Mouse (Mus musculus) right cerebral cortex, postnatal 36 days (tissue): Measurements from ENCODE around the gene Lsmem1.

Experiments used
- DNase-seq, 2 experiments: peaks; one replicate each; pipeline ENCODE4 v3.0.0; 2022; ENCODE audit warnings: low spot score in 2 of 2, mixed read lengths in 1 of 2

Gene Lsmem1

DNA sequence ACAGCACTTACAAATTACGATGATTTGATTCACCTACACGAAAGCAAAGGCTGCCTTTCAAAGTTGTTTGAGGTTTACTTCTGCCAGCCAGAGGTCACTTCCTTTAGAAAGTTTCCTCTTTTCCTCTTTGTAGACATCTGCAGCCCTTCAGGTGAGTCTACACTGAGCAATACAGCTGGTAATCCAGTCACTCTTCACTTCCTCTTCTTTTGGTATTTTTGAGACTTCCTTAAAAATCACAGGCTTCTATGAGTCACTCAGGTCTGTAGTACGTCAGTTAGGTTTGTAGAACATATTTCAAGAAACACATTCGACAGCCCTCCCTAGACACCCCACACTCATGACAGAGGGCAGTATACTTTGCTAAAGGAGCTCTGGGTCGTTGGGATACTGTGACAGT, 58.6 kb downstream of the Lsmem1 start:
- DNase-seq: no peak

GRCm38 (mm10) chr12:40139484-40140245, 59.6 kb downstream of the Lsmem1 start:
- DNase-seq: no peak

DNA sequence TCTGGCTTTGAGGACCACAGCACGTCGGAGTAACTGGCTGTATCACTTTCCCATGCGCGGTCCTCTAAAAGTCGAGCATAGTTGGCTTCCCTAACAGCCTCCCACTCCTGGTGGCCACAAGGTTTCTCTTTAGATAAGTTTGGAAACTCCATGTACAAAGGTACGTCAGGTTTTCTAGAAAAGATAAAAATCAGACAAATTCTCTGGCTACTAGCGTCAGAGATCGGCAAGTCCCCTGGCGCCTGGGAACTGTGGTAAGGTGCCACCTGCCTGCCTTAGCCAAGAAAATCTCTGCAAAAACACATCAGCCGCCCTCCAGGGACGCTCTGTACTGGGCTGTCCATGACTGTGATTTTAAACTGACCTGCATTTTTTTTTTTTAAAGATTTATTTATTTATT, 64.8 kb downstream of the Lsmem1 start:
- DNase-seq: no peak

- no peak for DNase-seq
These were observed 65.6 kb downstream of the Lsmem1 start, which contains the start of gene Scin for GRCm38 (mm10) chr12:40133573-40134271. Scin (minus strand) TSS chr12:40134228.

GRCm38 (mm10) chr12:40133194-40133572, 66.1 kb downstream of the Lsmem1 start:
- DNase-seq: no peak
